Mouse (Mus musculus) hindbrain, embryonic 16.5 days (tissue): ENCODE results near the gene Parp1. TPM values are rescaled to one million over a fixed set of nuclear protein-coding genes. Genes with fewer than 3 reads are reported as not detected.
A peak's percentile ranks its signal among the peaks of the same experiment; 100 is the strongest.

ENCODE experiments used
- ATAC-seq: fragments of 200-750 bp; cut with Nextera tagmentation; 2 replicates; pipeline ENCODE4 v1.8.0; 2017; ENCODE audit warnings: moderate TSS enrichment, moderate library complexity
- H3K27ac ChIP-seq: fragments of 300-500 bp; sonication (generic); 2 replicates; pipeline ENCODE4 v1.5.1; 2014; ENCODE audit warnings: low read depth, mild to moderate bottlenecking, control low read depth, low read length, moderate library complexity
- H3K27me3 ChIP-seq: fragments of 300-500 bp; sonication (generic); replicated peaks from 2 replicates; pipeline ENCODE4 v1.6.1; 2014; ENCODE audit warnings: low read length; ENCODE audit not compliant: control insufficient read depth, insufficient read depth
- H3K36me3 ChIP-seq: fragments of 300-500 bp; sonication (generic); 2 replicates; pipeline ENCODE4 v1.6.1; 2014; ENCODE audit warnings: mild to moderate bottlenecking, low read length, moderate library complexity, mixed read lengths; ENCODE audit not compliant: control insufficient read depth, insufficient read depth
- H3K4me1 ChIP-seq: fragments of 300-500 bp; sonication (generic); 2 replicates; pipeline ENCODE4 v1.6.1; 2014; ENCODE audit warnings: low read depth, low read length; ENCODE audit not compliant: control insufficient read depth, insufficient read depth
- H3K4me2 ChIP-seq: fragments of 300-500 bp; sonication (generic); 2 replicates; pipeline ENCODE4 v1.6.1; 2014; ENCODE audit warnings: mild to moderate bottlenecking, low read length, control low read depth, moderate library complexity
- H3K4me3 ChIP-seq: fragments of 300-500 bp; sonication (generic); 2 replicates; pipeline ENCODE4 v1.5.1; 2014; ENCODE audit warnings: mild to moderate bottlenecking, low read length, control low read depth, moderate library complexity
- H3K9ac ChIP-seq: fragments of 300-500 bp; sonication (generic); 2 replicates; pipeline ENCODE4 v1.6.1; 2014; ENCODE audit warnings: low read depth, mild to moderate bottlenecking, control low read depth, low read length, moderate library complexity
- H3K9me3 ChIP-seq: fragments of 300-500 bp; sonication (generic); 2 replicates; pipeline ENCODE4 v1.6.1; 2014; ENCODE audit warnings: mild to moderate bottlenecking, low read length, moderate library complexity; ENCODE audit not compliant: control insufficient read depth
- WGBS: fragments of 180-500 bp; shearing (Covaris S2); extraction: QIAGEN DNeasy Blood & Tissue Kit; methylation state at CpG from one replicate; pipeline ENCODE4 v1.1.7; 2014; 5-methylcytosine and 5-hydroxymethylcytosine counted together
- polyA plus RNA-seq: library from polyadenylated mRNA; unstranded; fragments of >200 nt; fragmentation: Nextera tagmentation; extraction: Ambion mirVana; gene quantifications from 2 replicates; pipeline ENCODE4 v1.2.1, GENCODE M21; 2015

Gene Parp1
- 80.2 and 91.9 TPM in 2 replicates for polyA plus RNA-seq

GRCm38 (mm10) chr1:180568761-180569452 is at the start of gene Parp1:
Gene Parp1 (plus strand): TSS chr1:180568924.
- Histone ChIP-seq H3K9ac (peak within 1 kb of the TSS; percentile 85), H3K36me3 (peaks cover 3% of the 10 kb centered on the region), H3K4me3 (peak within 1 kb of the TSS; percentile 84), H3K4me2 (peak within 1 kb of the TSS; percentile 87), H3K4me1 (peaks cover 19% of the 10 kb centered on the region), H3K27ac (peak within 1 kb of the TSS; percentile 91), H3K27me3 (no peaks in the 10 kb centered on the region), H3K9me3 (no peaks in the 10 kb centered on the region)
- under 1% methylated on average over 67 of the region's 67 CpGs for WGBS
- peak; percentile 98 for ATAC-seq

GRCm38 (mm10) chr1:180519520-180519919 is 49.2 kb upstream of the Parp1 start:
- H3K4me2 ChIP-seq: no peak overlapping the region
- 93% methylated on average over 8 of the region's 8 CpGs for WGBS
- H3K27me3 ChIP-seq: no peaks in the 10 kb centered on the region
- H3K4me3 ChIP-seq: no peak overlapping the region
- H3K9me3 ChIP-seq: no peaks in the 10 kb centered on the region
- no peaks in the 10 kb centered on the region for H3K36me3 ChIP-seq
- H3K4me1 ChIP-seq: no peaks in the 10 kb centered on the region; the same call in 1 of the 2 replicates
- no peak overlapping the region for H3K27ac ChIP-seq
- no peak for ATAC-seq
- H3K9ac ChIP-seq: no peak overlapping the region

GRCm38 (mm10) chr1:180520190-180520589 is 48.5 kb upstream of the Parp1 start:
- Histone ChIP-seq H3K27ac (no peak overlapping the region), H3K27me3 (no peaks in the 10 kb centered on the region)
- 26% methylated on average over 7 of the region's 7 CpGs for WGBS

GRCm38 (mm10) chr1:180523320-180523719 is 45.4 kb upstream of the Parp1 start:
- WGBS: 86% methylated on average over 2 of the region's 2 CpGs
- ATAC-seq: no peak
- H3K9ac ChIP-seq: no peak overlapping the region
- H3K4me1 ChIP-seq: no peaks in the 10 kb centered on the region; the same call in 1 of the 2 replicates
- no peaks in the 10 kb centered on the region for H3K36me3 ChIP-seq
- H3K4me3 ChIP-seq: no peak overlapping the region
- no peak overlapping the region for H3K4me2 ChIP-seq
- H3K9me3 ChIP-seq: no peaks in the 10 kb centered on the region
- H3K27ac ChIP-seq: no peak overlapping the region
- no peaks in the 10 kb centered on the region for H3K27me3 ChIP-seq

More at GRCm38 (mm10) chr1:180520190-180520589, 48.5 kb upstream of the Parp1 start:
- Histone ChIP-seq H3K9me3 (no peaks in the 10 kb centered on the region), H3K9ac (no peak overlapping the region), H3K4me1 (no peaks in the 10 kb centered on the region; the same call in 1 of the 2 replicates), H3K4me2 (no peak overlapping the region), H3K36me3 (no peaks in the 10 kb centered on the region), H3K4me3 (no peak overlapping the region)
- no peak for ATAC-seq

GRCm38 (mm10) chr1:180525301-180525700 is 43.4 kb upstream of the Parp1 start:
- H3K4me1 ChIP-seq: no peaks in the 10 kb centered on the region; the same call in 1 of the 2 replicates
- WGBS: 77% methylated on average over 1 of the region's 1 CpGs
- no peak overlapping the region for H3K4me2 ChIP-seq
- no peaks in the 10 kb centered on the region for H3K27me3 ChIP-seq
- H3K9ac ChIP-seq: no peak overlapping the region
- no peak overlapping the region for H3K4me3 ChIP-seq
- H3K9me3 ChIP-seq: no peaks in the 10 kb centered on the region
- ATAC-seq: no peak
- no peak overlapping the region for H3K27ac ChIP-seq
- no peaks in the 10 kb centered on the region for H3K36me3 ChIP-seq

GRCm38 (mm10) chr1:180529847-180530246 is 38.9 kb upstream of the Parp1 start:
- ATAC-seq: no peak
- no peak overlapping the region for H3K4me2 ChIP-seq
- no peak overlapping the region for H3K9ac ChIP-seq
- peaks cover 8% of the 10 kb centered on the region for H3K9me3 ChIP-seq
- H3K4me3 ChIP-seq: no peak overlapping the region
- H3K4me1 ChIP-seq: no peaks in the 10 kb centered on the region
- 96% methylated on average over 7 of the region's 7 CpGs for WGBS
- no peaks in the 10 kb centered on the region for H3K36me3 ChIP-seq
- no peak overlapping the region for H3K27ac ChIP-seq
- H3K27me3 ChIP-seq: no peaks in the 10 kb centered on the region

- H3K9ac ChIP-seq: no peak overlapping the region
- no peaks in the 10 kb centered on the region for H3K4me1 ChIP-seq
- WGBS: 55% methylated on average over 8 of the region's 8 CpGs
- H3K9me3 ChIP-seq: peaks cover 8% of the 10 kb centered on the region
- ATAC-seq: no peak
- no peaks in the 10 kb centered on the region for H3K36me3 ChIP-seq
- no peak overlapping the region for H3K4me2 ChIP-seq
- no peak overlapping the region for H3K27ac ChIP-seq
- no peaks in the 10 kb centered on the region for H3K27me3 ChIP-seq
- no peak overlapping the region for H3K4me3 ChIP-seq
These were observed 38.1 kb upstream of the Parp1 start for GRCm38 (mm10) chr1:180530457-180531263.

- Histone ChIP-seq H3K4me2 (no peak overlapping the region), H3K9me3 (peaks cover 8% of the 10 kb centered on the region), H3K4me1 (no peaks in the 10 kb centered on the region), H3K36me3 (no peaks in the 10 kb centered on the region), H3K9ac (no peak overlapping the region), H3K27ac (no peak overlapping the region), H3K27me3 (no peaks in the 10 kb centered on the region), H3K4me3 (no peak overlapping the region)
- ATAC-seq: no peak
- WGBS: 96% methylated on average over 11 of the region's 11 CpGs
These were observed 36.1 kb upstream of the Parp1 start for GRCm38 (mm10) chr1:180532671-180533070.

GRCm38 (mm10) chr1:180536719-180537118 is 32.0 kb upstream of the Parp1 start:
- no peaks in the 10 kb centered on the region for H3K36me3 ChIP-seq
- 81% methylated on average over 5 of the region's 5 CpGs for WGBS
- H3K9me3 ChIP-seq: peaks cover 8% of the 10 kb centered on the region
- H3K27me3 ChIP-seq: no peaks in the 10 kb centered on the region
- peaks cover 6% of the 10 kb centered on the region for H3K4me1 ChIP-seq
- no peak for ATAC-seq
- no peak overlapping the region for H3K4me3 ChIP-seq
- no peak overlapping the region for H3K9ac ChIP-seq
- no peak overlapping the region for H3K4me2 ChIP-seq
- no peak overlapping the region for H3K27ac ChIP-seq
